ENCODE assay signal across 8 mouse cellular contexts in the genomic region with DNA sequence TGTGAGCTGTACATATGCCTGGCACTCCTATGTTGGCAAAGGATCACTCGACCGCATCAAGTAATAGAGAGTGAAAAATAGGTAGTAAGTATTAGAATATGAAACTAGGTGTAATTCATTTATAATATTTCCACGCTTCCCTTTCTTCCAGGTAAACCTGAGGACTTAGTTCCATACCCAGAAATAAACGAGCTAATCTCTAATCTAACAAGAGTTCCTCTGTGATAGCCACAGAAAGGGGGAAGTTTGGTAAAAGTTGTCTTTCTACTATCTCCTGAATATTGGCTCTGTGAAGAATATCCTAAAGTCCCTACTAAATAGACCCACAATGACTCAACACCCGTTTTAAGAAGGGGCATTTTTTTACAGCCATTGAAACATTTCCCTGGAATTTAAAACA. TPM values are rescaled to one million over a fixed set of nuclear protein-coding genes. Genes with fewer than 3 reads are reported as not detected.
DNase-seq lines count a peak whose midpoint lies in the region; ATAC-seq lines count a peak whose summit lies in the region.

No protein-coding gene starts in this region.

- H3K4me2 ChIP-seq in forebrain, embryonic 12.5 days, result peak overlapping the region; percentile 85
- peak overlapping the region; percentile 79 for H3K4me2 ChIP-seq in liver, embryonic 12.5 days

- H3K9ac ChIP-seq in forebrain, embryonic 12.5 days, result peak overlapping the region; percentile 92
- peak overlapping the region; percentile 96 for H3K9ac ChIP-seq in liver, embryonic 12.5 days

- no peak for DNase-seq in heart, embryonic 10.5 days (ENCODE audit: low spot score)
- DNase-seq in heart, postnatal 4 days, result no peak
- DNase-seq in 416B (ENCODE audit: low read depth), result peak; percentile 40
- DNase-seq in right cerebral cortex, postnatal 36 days (ENCODE audit: low spot score in 2 of 2), result no peak
- DNase-seq in adrenal gland, adult 2 months, result no peak
- no peak for DNase-seq in ovary, adult 18-20 months (ENCODE audit: low spot score)

- peak overlapping the region; percentile 85 for H3K4me3 ChIP-seq in heart, embryonic 10.5 days
- peak overlapping the region; percentile 96 for H3K4me3 ChIP-seq in forebrain, embryonic 12.5 days (replicated peaks)
- peak overlapping the region; percentile 97 for H3K4me3 ChIP-seq in liver, embryonic 12.5 days

- ATAC-seq in forebrain, embryonic 12.5 days (ENCODE audit: low FRiP score), result no peak
- ATAC-seq in liver, embryonic 12.5 days, result no peak

- H3K27ac ChIP-seq in heart, embryonic 10.5 days, result peak overlapping the region; percentile 96
- no peak overlapping the region for H3K27ac ChIP-seq in forebrain, embryonic 12.5 days
- peak overlapping the region; percentile 98 for H3K27ac ChIP-seq in liver, embryonic 12.5 days

- no peaks in the 10 kb centered on the region for H3K9me3 ChIP-seq in heart, embryonic 10.5 days
- H3K9me3 ChIP-seq in forebrain, embryonic 12.5 days, result no peaks in the 10 kb centered on the region
- no peaks in the 10 kb centered on the region for H3K9me3 ChIP-seq in liver, embryonic 12.5 days (replicated peaks)

- H3K4me1 ChIP-seq in heart, embryonic 10.5 days, result peaks cover 30% of the 10 kb centered on the region
- peaks cover 27% of the 10 kb centered on the region for H3K4me1 ChIP-seq in forebrain, embryonic 12.5 days
- peaks cover 52% of the 10 kb centered on the region for H3K4me1 ChIP-seq in liver, embryonic 12.5 days

- no peaks in the 10 kb centered on the region for H3K36me3 ChIP-seq in heart, embryonic 10.5 days
- H3K36me3 ChIP-seq in forebrain, embryonic 12.5 days (replicated peaks), result no peaks in the 10 kb centered on the region
- peaks cover 11% of the 10 kb centered on the region for H3K36me3 ChIP-seq in liver, embryonic 12.5 days

- 53% methylated on average over 5 of the region's 5 CpGs for WGBS in heart, embryonic 10.5 days
- whole genome bisulfite sequencing in forebrain, embryonic 12.5 days, result 53% methylated on average over 5 of the region's 5 CpGs
- WGBS in liver, embryonic 12.5 days (ENCODE audit: insufficient replicate concordance), result 31% methylated on average over 5 of the region's 5 CpGs

- no peaks in the 10 kb centered on the region for H3K27me3 ChIP-seq in heart, embryonic 10.5 days (ENCODE audit: insufficient read depth, poor library complexity, severe bottlenecking)
- H3K27me3 ChIP-seq in forebrain, embryonic 12.5 days, result no peaks in the 10 kb centered on the region
- H3K27me3 ChIP-seq in liver, embryonic 12.5 days (replicated peaks), result no peaks in the 10 kb centered on the region

RNA-seq across cellular contexts. Expression of a gene that starts 0.7 kb away (rescaled TPM):
- polyA plus RNA-seq in heart, embryonic 10.5 days (2016; fragmentation: Nextera tagmentation; extraction: Ambion mirVana), result 106 and 131 TPM in 2 replicates
- total RNA-seq in heart, postnatal 4 days (2021), result 10 to 100 TPM; 41.6 to 41.8 TPM
- 198 and 205 TPM in 2 replicates for polyA plus RNA-seq in forebrain, embryonic 12.5 days (2016; fragmentation: Nextera tagmentation; extraction: Ambion mirVana)
- 89.0 and 91.7 TPM in 2 replicates for polyA plus RNA-seq in liver, embryonic 12.5 days (2016; fragmentation: Nextera tagmentation; extraction: Ambion mirVana)
- total RNA-seq in adrenal gland, adult 2 months (2021), result 100 to 1,000 TPM; 117 to 136 TPM
- polyA plus RNA-seq in adrenal gland, adult 2 months (2012; rRNA removed), result 13.8 and 14.0 TPM in 2 replicates

RNA-seq across cellular contexts. Expression of a gene that starts 8.0 kb away (rescaled TPM):
- polyA plus RNA-seq in heart, embryonic 10.5 days (2016; fragmentation: Nextera tagmentation; extraction: Ambion mirVana), result 0.11 and 0.33 TPM in 2 replicates
- total RNA-seq in heart, postnatal 4 days (2021), result not detected
- 0.44 and 0.63 TPM in 2 replicates for polyA plus RNA-seq in forebrain, embryonic 12.5 days (2016; fragmentation: Nextera tagmentation; extraction: Ambion mirVana)
- 0.04 TPM in 1 of 2 replicates, not detected in the other for polyA plus RNA-seq in liver, embryonic 12.5 days (2016; fragmentation: Nextera tagmentation; extraction: Ambion mirVana)
- under 1 TPM; 0.20 to 0.48 TPM for total RNA-seq in adrenal gland, adult 2 months (2021)
- polyA plus RNA-seq in adrenal gland, adult 2 months (2012; rRNA removed), result 0.12 and 0.20 TPM in 2 replicates

RNA-seq across cellular contexts. Expression of a gene that starts 39.5 kb away (rescaled TPM):
- 1.4 and 3.3 TPM in 2 replicates for polyA plus RNA-seq in heart, embryonic 10.5 days (2016; fragmentation: Nextera tagmentation; extraction: Ambion mirVana)
- 1 to 10 TPM; 7.1 to 8.1 TPM for total RNA-seq in heart, postnatal 4 days (2021)
- polyA plus RNA-seq in forebrain, embryonic 12.5 days (2016; fragmentation: Nextera tagmentation; extraction: Ambion mirVana), result 7.5 and 8.9 TPM in 2 replicates
- 1.1 and 1.2 TPM in 2 replicates for polyA plus RNA-seq in liver, embryonic 12.5 days (2016; fragmentation: Nextera tagmentation; extraction: Ambion mirVana)
- 10 to 100 TPM; 21.4 to 27.8 TPM for total RNA-seq in adrenal gland, adult 2 months (2021)
- 57.6 and 62.3 TPM in 2 replicates for polyA plus RNA-seq in adrenal gland, adult 2 months (2012; rRNA removed)

RNA-seq across cellular contexts. Expression of a gene that starts 54.1 kb away (rescaled TPM):
- polyA plus RNA-seq in heart, embryonic 10.5 days (2016; fragmentation: Nextera tagmentation; extraction: Ambion mirVana), result 1.1 and 1.9 TPM in 2 replicates
- total RNA-seq in heart, postnatal 4 days (2021), result under 1 TPM; 0.31 to 0.34 TPM
- 0.44 and 0.86 TPM in 2 replicates for polyA plus RNA-seq in forebrain, embryonic 12.5 days (2016; fragmentation: Nextera tagmentation; extraction: Ambion mirVana)
- polyA plus RNA-seq in liver, embryonic 12.5 days (2016; fragmentation: Nextera tagmentation; extraction: Ambion mirVana), result 2.7 and 3.3 TPM in 2 replicates
- 10 to 100 TPM; 12.3 to 13.1 TPM for total RNA-seq in adrenal gland, adult 2 months (2021)
- polyA plus RNA-seq in adrenal gland, adult 2 months (2012; rRNA removed), result 7.9 and 10.1 TPM in 2 replicates

RNA-seq across cellular contexts. Expression of a gene that starts 54.3 kb away (rescaled TPM):
- 3.1 and 3.9 TPM in 2 replicates for polyA plus RNA-seq in heart, embryonic 10.5 days (2016; fragmentation: Nextera tagmentation; extraction: Ambion mirVana)
- 1 to 10 TPM; 4.9 to 5.4 TPM for total RNA-seq in heart, postnatal 4 days (2021)
- polyA plus RNA-seq in forebrain, embryonic 12.5 days (2016; fragmentation: Nextera tagmentation; extraction: Ambion mirVana), result 4.3 and 5.6 TPM in 2 replicates
- polyA plus RNA-seq in liver, embryonic 12.5 days (2016; fragmentation: Nextera tagmentation; extraction: Ambion mirVana), result 2.8 TPM in 2 replicates
- total RNA-seq in adrenal gland, adult 2 months (2021), result 1 to 10 TPM; 6.4 to 7.9 TPM
- 6.9 and 8.1 TPM in 2 replicates for polyA plus RNA-seq in adrenal gland, adult 2 months (2012; rRNA removed)
